Mouse (Mus musculus) C2C12 (cell line): Measurements from ENCODE around the gene Mlkl. TPM values are rescaled to one million over a fixed set of nuclear protein-coding genes. Genes with fewer than 3 reads are reported as not detected.

ENCODE experiments used
- H3K27me3 ChIP-seq: one replicate; pipeline ENCODE4 v1.6.1; 2011; ENCODE audit not compliant: control insufficient read depth, insufficient read depth, insufficient read length
- H3K36me3 ChIP-seq: one replicate; pipeline ENCODE4 v1.6.1; 2011; ENCODE audit not compliant: control insufficient read depth, insufficient read depth
- H3K4me3 ChIP-seq: one replicate; pipeline ENCODE4 v1.5.1; 2011; ENCODE audit warnings: mild to moderate bottlenecking, control low read depth; ENCODE audit not compliant: poor library complexity, insufficient read depth, severe bottlenecking
- H3K79me2 ChIP-seq: one replicate; pipeline ENCODE4 v1.6.1; 2011; ENCODE audit not compliant: control insufficient read depth, insufficient read depth
- H3K79me3 ChIP-seq: one replicate; pipeline ENCODE4 v1.6.1; 2011; ENCODE audit warnings: low read depth, control low read depth
- H3ac ChIP-seq: one replicate; pipeline ENCODE3; 2011; ENCODE audit warnings: low read depth; ENCODE audit not compliant: control insufficient read depth, insufficient read length
- CEBPB ChIP-seq: IDR thresholded peaks from one replicate; pipeline ENCODE4 v1.6.1; 2011; ENCODE audit warnings: low read depth, mild to moderate bottlenecking, control low read depth, moderate library complexity
- CTCF ChIP-seq: IDR thresholded peaks from one replicate; pipeline ENCODE4 v1.5.1; 2011; ENCODE audit not compliant: control insufficient read depth, insufficient read depth, insufficient read length
- FOSL1 ChIP-seq: IDR thresholded peaks from one replicate; pipeline ENCODE4 v1.8.0; 2011; ENCODE audit warnings: mild to moderate bottlenecking, low read length; ENCODE audit not compliant: poor library complexity, insufficient read depth, severe bottlenecking
- MAX ChIP-seq: IDR thresholded peaks from one replicate; pipeline ENCODE4 v1.6.1; 2011; ENCODE audit warnings: mild to moderate bottlenecking, control low read depth
- MYOD1 ChIP-seq: IDR thresholded peaks from one replicate; pipeline ENCODE4 v1.6.1; 2011; ENCODE audit warnings: low read depth; ENCODE audit not compliant: control insufficient read depth, insufficient read length
- MYOG ChIP-seq: IDR thresholded peaks from one replicate; pipeline ENCODE4 v1.6.1; 2011; ENCODE audit not compliant: control insufficient read depth, insufficient read length; ENCODE audit errors: extremely low read depth
- USF1 ChIP-seq: IDR thresholded peaks from one replicate; pipeline ENCODE4 v1.6.1; 2011; ENCODE audit warnings: low read depth, mild to moderate bottlenecking, control low read depth, moderate library complexity
- polyA plus RNA-seq: library from polyadenylated mRNA; unstranded; fragments of >200 nt; fragmentation: generic; extraction: Trizol; gene quantifications from one replicate; pipeline ENCODE4 v1.2.1, GENCODE M21; 2012; ENCODE audit warnings: missing spikeins

Mlkl gene
- polyA plus RNA-seq, 1 experiment: 20.1 TPM

- Histone ChIP-seq H3K4me3 (no peak overlapping the region), H3K79me3 (no peaks in the 10 kb centered on the region), H3ac (no peak overlapping the region), H3K36me3 (no peaks in the 10 kb centered on the region), H3K27me3 (peaks cover 7% of the 10 kb centered on the region), H3K79me2 (no peaks in the 10 kb centered on the region)
- TF ChIP-seq CEBPB (no peak), CTCF (no peak), FOSL1 (no peak), MYOD1 (no peak), MYOG (no peak), MAX (no peak), USF1 (no peak)
Observed at GRCm38 (mm10) chr8:111366610-111367234, 28.7 kb upstream of the Mlkl start.

GRCm38 (mm10) chr8:111363489-111363888 is 25.5 kb upstream of the Mlkl start:
- H3K79me2 ChIP-seq: no peaks in the 10 kb centered on the region
- TF ChIP-seq CEBPB (no peak), CTCF (no peak), MYOG (no peak), FOSL1 (no peak), MYOD1 (no peak), MAX (no peak), USF1 (no peak)
- H3ac ChIP-seq: no peak overlapping the region
- H3K4me3 ChIP-seq: no peak overlapping the region
- H3K36me3 ChIP-seq: no peaks in the 10 kb centered on the region
- H3K79me3 ChIP-seq: no peaks in the 10 kb centered on the region
- peaks cover 7% of the 10 kb centered on the region for H3K27me3 ChIP-seq

GRCm38 (mm10) chr8:111360579-111361209 is 22.7 kb upstream of the Mlkl start:
- Histone ChIP-seq H3K36me3 (no peaks in the 10 kb centered on the region), H3K27me3 (peaks cover 3% of the 10 kb centered on the region), H3K79me3 (no peaks in the 10 kb centered on the region), H3K4me3 (no peak overlapping the region), H3ac (no peak overlapping the region), H3K79me2 (no peaks in the 10 kb centered on the region)
- no peak for TF ChIP-seq CEBPB
- TF ChIP-seq CTCF: no peak
- TF ChIP-seq MAX: no peak
- no peak for TF ChIP-seq MYOD1
- TF ChIP-seq FOSL1: no peak
- no peak for TF ChIP-seq USF1
- no peak for TF ChIP-seq MYOG

GRCm38 (mm10) chr8:111359936-111360335 is 22.0 kb upstream of the Mlkl start:
- no peaks in the 10 kb centered on the region for H3K36me3 ChIP-seq
- TF ChIP-seq CTCF (no peak), CEBPB (no peak), USF1 (no peak), MYOG (no peak), FOSL1 (no peak), MYOD1 (no peak), MAX (no peak)
- no peak overlapping the region for H3K4me3 ChIP-seq
- peaks cover 3% of the 10 kb centered on the region for H3K27me3 ChIP-seq
- H3ac ChIP-seq: no peak overlapping the region
- no peaks in the 10 kb centered on the region for H3K79me3 ChIP-seq
- no peaks in the 10 kb centered on the region for H3K79me2 ChIP-seq

GRCm38 (mm10) chr8:111358905-111359304 is 20.9 kb upstream of the Mlkl start:
- Histone ChIP-seq H3K79me2 (no peaks in the 10 kb centered on the region), H3K79me3 (no peaks in the 10 kb centered on the region), H3ac (no peak overlapping the region), H3K4me3 (no peak overlapping the region), H3K36me3 (no peaks in the 10 kb centered on the region), H3K27me3 (no peaks in the 10 kb centered on the region)
- TF ChIP-seq MYOG (no peak), CTCF (no peak), USF1 (no peak), CEBPB (no peak), MAX (no peak)

- H3K79me2 ChIP-seq: no peaks in the 10 kb centered on the region
- H3K36me3 ChIP-seq: no peaks in the 10 kb centered on the region
- H3K27me3 ChIP-seq: no peaks in the 10 kb centered on the region
- H3ac ChIP-seq: no peak overlapping the region
- TF ChIP-seq MYOD1 (no peak), MYOG (no peak), CTCF (no peak), CEBPB (no peak), FOSL1 (no peak), MAX (no peak), USF1 (no peak)
- no peaks in the 10 kb centered on the region for H3K79me3 ChIP-seq
- H3K4me3 ChIP-seq: no peak overlapping the region
Observed at GRCm38 (mm10) chr8:111357433-111357832, 19.5 kb upstream of the Mlkl start.
